Mouse (Mus musculus): ENCODE results near the gene Cryba4. TPM values are rescaled to one million over a fixed set of nuclear protein-coding genes. Genes with fewer than 3 reads are reported as not detected.

The Cryba4 gene
- polyA plus RNA-seq, 1 experiment from 2014 or later, result 2.4 TPM

DNA sequence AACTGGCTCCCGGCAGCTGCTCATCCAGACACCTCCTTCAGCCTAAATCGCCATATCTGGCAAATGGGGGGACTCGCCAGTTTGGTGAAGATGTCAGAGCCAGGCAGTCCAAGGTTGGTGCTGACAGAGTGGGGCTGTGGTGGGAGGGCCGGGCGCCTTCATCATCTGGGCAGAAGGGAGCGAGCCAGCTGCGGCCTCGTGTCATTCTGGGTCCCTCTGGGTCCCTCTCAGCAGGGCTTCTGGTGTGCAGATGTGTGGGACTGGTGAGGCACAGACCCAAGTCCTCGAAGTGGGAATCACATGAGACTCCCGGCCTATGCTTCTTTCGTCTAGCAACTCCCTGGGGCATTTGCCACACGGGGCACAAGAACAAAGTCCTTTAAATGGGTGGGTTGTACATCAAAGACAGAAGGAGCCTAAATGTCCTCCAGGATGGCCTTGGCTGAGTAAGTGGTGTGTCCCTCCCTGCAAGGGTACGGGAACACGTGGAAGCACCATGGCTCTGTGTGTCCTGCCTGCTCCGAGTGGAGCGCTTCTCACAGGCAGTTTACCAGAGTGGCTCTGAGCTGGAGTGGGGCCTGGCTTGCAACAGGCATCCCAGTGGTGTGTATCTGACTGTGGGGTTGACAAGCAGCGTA, 40.1 kb upstream of the Cryba4 start:
- no peak for ATAC-seq (ENCODE audit: low FRiP score, low read depth)
- Histone ChIP-seq H3K9me3 (no peaks in the 10 kb centered on the region), H3K27me3 (replicated peaks) (no peaks in the 10 kb centered on the region), H3K4me3 (no peak overlapping the region), H3K4me1 (peaks cover 15% of the 10 kb centered on the region; the same call in 1 of the 2 replicates), H3K4me2 (replicated peaks) (no peak overlapping the region), H3K36me3 (no peaks in the 10 kb centered on the region), H3K27ac (no peak overlapping the region), H3K9ac (no peak overlapping the region)
- WGBS, result 79% methylated on average over 17 of the region's 17 CpGs

GRCm38 (mm10) chr5:112291866-112292265, 39.5 kb upstream of the Cryba4 start:
- H3K4me3 ChIP-seq, result no peak overlapping the region
- peaks cover 15% of the 10 kb centered on the region; the same call in 1 of the 2 replicates for H3K4me1 ChIP-seq
- H3K36me3 ChIP-seq, result no peaks in the 10 kb centered on the region
- H3K27ac ChIP-seq, result no peak overlapping the region
- no peak for ATAC-seq (ENCODE audit: low FRiP score, low read depth)
- H3K9ac ChIP-seq, result no peak overlapping the region
- no peak overlapping the region for H3K4me2 ChIP-seq (replicated peaks)
- H3K27me3 ChIP-seq (replicated peaks), result no peaks in the 10 kb centered on the region
- WGBS, result 88% methylated on average over 5 of the region's 5 CpGs
- no peaks in the 10 kb centered on the region for H3K9me3 ChIP-seq

DNA sequence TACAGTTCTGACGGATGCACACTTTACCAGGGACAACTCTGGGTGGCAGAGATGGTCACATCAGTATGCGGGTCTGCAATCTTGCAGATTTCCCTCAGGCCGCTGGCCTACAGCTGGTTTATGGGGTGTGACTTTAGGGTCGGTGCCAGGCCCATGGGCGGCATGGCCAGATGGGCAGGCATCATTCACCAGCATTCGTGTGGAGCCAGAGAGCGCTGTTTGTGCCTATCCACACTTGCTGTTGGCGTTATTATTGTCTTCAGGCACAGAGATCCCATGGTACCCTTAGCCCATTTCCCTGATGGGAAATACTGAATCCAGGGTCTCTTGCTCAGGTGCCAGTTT, 38.2 kb upstream of the Cryba4 start:
- H3K27me3 ChIP-seq (replicated peaks), result no peaks in the 10 kb centered on the region
- ATAC-seq (ENCODE audit: low FRiP score, low read depth), result no peak
- H3K4me1 ChIP-seq, result peaks cover 13% of the 10 kb centered on the region; the same call in 1 of the 2 replicates
- H3K4me3 ChIP-seq, result no peak overlapping the region
- WGBS, result 88% methylated on average over 8 of the region's 8 CpGs
- no peaks in the 10 kb centered on the region for H3K36me3 ChIP-seq
- H3K9ac ChIP-seq, result no peak overlapping the region
- no peaks in the 10 kb centered on the region for H3K9me3 ChIP-seq
- H3K27ac ChIP-seq, result no peak overlapping the region
- H3K4me2 ChIP-seq (replicated peaks), result no peak overlapping the region

DNA sequence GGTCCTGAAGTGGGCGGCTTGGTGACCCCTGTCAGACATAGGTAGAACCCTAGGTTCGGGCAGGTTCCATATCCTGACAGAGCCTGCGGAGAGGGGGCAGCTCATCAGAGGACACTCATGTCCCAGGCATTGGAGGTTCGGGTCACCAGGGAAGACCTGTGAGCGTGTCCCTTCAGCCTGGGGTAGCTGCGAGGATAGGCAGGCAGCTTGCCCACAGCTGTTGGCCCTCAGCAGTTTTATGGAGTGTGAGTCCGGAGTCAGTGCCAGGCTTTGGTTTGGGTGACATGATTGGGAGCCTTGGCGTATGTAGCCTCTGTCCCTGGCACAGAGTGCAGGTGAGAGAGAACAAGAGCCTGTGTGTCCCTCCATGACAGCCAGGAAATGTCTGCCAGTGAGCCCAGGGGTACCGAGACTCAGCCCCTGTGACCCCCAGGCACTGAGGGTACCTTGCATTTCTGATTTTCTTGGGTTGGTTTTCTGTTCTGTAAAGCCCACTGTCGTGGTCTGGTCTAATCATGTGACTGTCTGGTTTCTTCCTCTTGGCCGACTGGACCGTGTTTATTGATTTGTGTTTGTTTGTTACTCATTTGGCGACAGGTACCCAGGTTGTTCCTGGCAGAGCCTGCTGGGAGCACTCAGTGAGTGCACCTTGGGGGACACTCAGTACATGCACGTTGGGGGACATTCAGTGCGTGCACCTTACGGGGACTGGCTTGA, 37.7 kb upstream of the Cryba4 start:
- H3K27ac ChIP-seq, result no peak overlapping the region
- H3K9ac ChIP-seq, result no peak overlapping the region
- no peaks in the 10 kb centered on the region for H3K27me3 ChIP-seq (replicated peaks)
- H3K4me1 ChIP-seq, result peaks cover 13% of the 10 kb centered on the region; the same call in 1 of the 2 replicates
- H3K36me3 ChIP-seq, result no peaks in the 10 kb centered on the region
- no peak for ATAC-seq (ENCODE audit: low FRiP score, low read depth)
- no peak overlapping the region for H3K4me2 ChIP-seq (replicated peaks)
- WGBS, result 91% methylated on average over 16 of the region's 16 CpGs
- H3K9me3 ChIP-seq, result no peaks in the 10 kb centered on the region
- no peak overlapping the region for H3K4me3 ChIP-seq

- Histone ChIP-seq H3K36me3 (no peaks in the 10 kb centered on the region), H3K9me3 (no peaks in the 10 kb centered on the region), H3K4me2 (replicated peaks) (no peak overlapping the region), H3K27ac (no peak overlapping the region), H3K9ac (no peak overlapping the region), H3K4me3 (no peak overlapping the region), H3K27me3 (replicated peaks) (no peaks in the 10 kb centered on the region), H3K4me1 (peaks cover 7% of the 10 kb centered on the region; the same call in 1 of the 2 replicates)
- 81% methylated on average over 8 of the region's 8 CpGs for whole genome bisulfite sequencing
- no peak for ATAC-seq (ENCODE audit: low FRiP score, low read depth)
Measured at GRCm38 (mm10) chr5:112289236-112289635, 36.9 kb upstream of the Cryba4 start.

DNA sequence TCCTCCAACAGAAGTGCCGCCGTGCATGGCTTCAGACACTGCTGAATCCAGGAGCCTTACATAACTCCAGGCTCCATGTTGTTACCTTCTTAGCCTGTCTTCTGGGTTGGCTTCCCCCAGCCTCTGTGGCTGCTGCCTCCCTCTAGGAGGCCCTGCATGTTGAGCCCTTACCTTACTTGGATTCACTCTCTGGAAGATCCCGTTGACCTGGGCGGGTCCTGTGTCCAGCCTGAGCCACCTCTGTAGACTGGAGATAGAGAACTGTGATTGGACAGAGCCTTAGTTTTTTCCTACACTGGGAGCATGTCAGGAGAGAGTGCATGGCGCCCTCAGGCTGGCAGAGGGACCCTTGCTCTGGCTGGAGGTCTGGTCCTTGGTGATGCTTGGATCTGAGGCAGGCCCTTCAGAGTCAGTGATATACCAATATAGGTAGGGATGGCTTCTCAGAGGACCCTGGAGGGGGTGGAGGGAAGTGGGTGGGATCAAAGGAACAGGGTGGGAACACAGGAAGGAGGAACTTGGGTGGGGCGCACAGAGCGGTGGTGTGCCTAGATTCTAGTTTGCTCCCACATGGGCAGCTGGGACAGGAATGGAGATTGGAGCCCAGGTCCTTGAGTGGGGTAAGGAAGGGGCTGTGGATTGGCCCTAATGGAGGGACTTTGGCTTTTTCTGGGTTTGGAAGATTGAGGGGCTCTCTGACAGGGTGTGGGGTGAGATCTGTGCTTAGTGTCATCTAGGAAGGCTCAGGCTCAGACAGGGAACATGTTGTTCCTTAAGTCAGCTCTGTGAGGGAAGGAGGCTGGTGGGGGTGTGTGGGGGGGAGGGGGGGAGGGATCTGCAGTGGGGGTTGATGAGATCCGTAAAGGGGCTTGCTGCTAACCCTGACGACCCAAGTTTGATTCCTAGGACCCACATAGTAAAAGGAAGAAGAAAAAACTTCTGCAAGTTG, 36.1 kb upstream of the Cryba4 start:
- ATAC-seq (ENCODE audit: low FRiP score, low read depth), result no peak
- Histone ChIP-seq H3K36me3 (no peaks in the 10 kb centered on the region), H3K9me3 (no peaks in the 10 kb centered on the region), H3K9ac (no peak overlapping the region), H3K4me2 (replicated peaks) (no peak overlapping the region), H3K27ac (no peak overlapping the region), H3K4me3 (no peak overlapping the region), H3K27me3 (replicated peaks) (no peaks in the 10 kb centered on the region), H3K4me1 (peaks cover 14% of the 10 kb centered on the region; the same call in 1 of the 2 replicates)
- WGBS, result 83% methylated on average over 9 of the region's 9 CpGs

DNA sequence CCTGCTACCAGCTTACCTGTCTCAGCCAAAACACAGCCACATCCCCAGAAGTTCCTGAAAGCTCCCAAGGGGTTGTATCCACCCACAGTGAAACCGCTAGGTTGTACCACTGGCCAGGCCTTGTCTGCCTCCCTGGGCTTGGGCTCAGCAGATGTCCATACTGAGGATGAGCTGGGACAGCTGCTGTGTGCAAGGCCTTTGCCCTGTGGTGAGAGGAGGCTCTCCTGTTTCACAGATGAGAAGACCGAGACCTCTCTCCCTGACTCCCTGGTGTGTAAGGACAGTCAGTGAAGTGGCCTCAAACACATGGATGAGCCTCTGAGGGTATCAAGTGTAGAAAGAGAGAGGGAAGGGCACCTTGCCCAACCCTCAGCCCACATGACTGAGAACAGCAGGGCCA, 35.3 kb upstream of the Cryba4 start:
- Histone ChIP-seq H3K27ac (no peak overlapping the region), H3K4me1 (peaks cover 15% of the 10 kb centered on the region; the same call in 1 of the 2 replicates), H3K36me3 (no peaks in the 10 kb centered on the region), H3K27me3 (replicated peaks) (no peaks in the 10 kb centered on the region), H3K9ac (no peak overlapping the region), H3K4me3 (no peak overlapping the region), H3K4me2 (replicated peaks) (no peak overlapping the region), H3K9me3 (no peaks in the 10 kb centered on the region)
- WGBS, result 92% methylated on average over 2 of the region's 2 CpGs
- ATAC-seq (ENCODE audit: low FRiP score, low read depth), result no peak

GRCm38 (mm10) chr5:112286984-112287641, 34.8 kb upstream of the Cryba4 start:
- Histone ChIP-seq H3K4me1 (peaks cover 15% of the 10 kb centered on the region; the same call in 1 of the 2 replicates), H3K9ac (no peak overlapping the region), H3K4me2 (replicated peaks) (no peak overlapping the region), H3K4me3 (no peak overlapping the region), H3K27me3 (replicated peaks) (no peaks in the 10 kb centered on the region), H3K36me3 (no peaks in the 10 kb centered on the region), H3K27ac (no peak overlapping the region), H3K9me3 (no peaks in the 10 kb centered on the region)
- WGBS, result 84% methylated on average over 11 of the region's 11 CpGs
- no peak for ATAC-seq (ENCODE audit: low FRiP score, low read depth)

DNA sequence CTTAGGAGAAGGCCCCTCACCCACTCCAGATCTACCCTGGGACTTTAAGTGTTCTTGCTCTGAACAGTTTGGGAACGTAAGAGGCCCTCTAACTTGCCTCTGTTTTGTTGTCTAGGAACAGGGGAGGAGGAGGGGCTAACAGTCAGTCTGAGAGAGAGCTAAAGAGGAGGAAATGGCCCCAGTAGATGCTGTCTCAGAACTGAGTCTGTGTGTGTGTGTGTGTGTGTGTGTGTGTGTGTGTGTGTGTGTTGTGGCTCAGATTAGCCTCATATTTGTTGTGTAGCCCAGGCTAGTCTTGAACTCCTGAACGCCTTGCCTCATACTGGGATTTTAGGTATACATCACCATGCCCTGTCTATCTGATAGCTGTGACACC, 34.3 kb upstream of the Cryba4 start:
- WGBS, result 96% methylated on average over 2 of the region's 2 CpGs
- no peaks in the 10 kb centered on the region for H3K9me3 ChIP-seq
- no peak overlapping the region for H3K27ac ChIP-seq
- ATAC-seq (ENCODE audit: low FRiP score, low read depth), result no peak
- H3K27me3 ChIP-seq (replicated peaks), result no peaks in the 10 kb centered on the region
- H3K9ac ChIP-seq, result no peak overlapping the region
- no peaks in the 10 kb centered on the region for H3K36me3 ChIP-seq
- peaks cover 15% of the 10 kb centered on the region; the same call in 1 of the 2 replicates for H3K4me1 ChIP-seq
- H3K4me3 ChIP-seq, result no peak overlapping the region
- H3K4me2 ChIP-seq (replicated peaks), result no peak overlapping the region

- Histone ChIP-seq H3K27ac (no peak overlapping the region), H3K36me3 (no peaks in the 10 kb centered on the region), H3K27me3 (replicated peaks) (no peaks in the 10 kb centered on the region), H3K9ac (no peak overlapping the region), H3K4me2 (replicated peaks) (no peak overlapping the region), H3K9me3 (no peaks in the 10 kb centered on the region), H3K4me3 (no peak overlapping the region), H3K4me1 (peaks cover 20% of the 10 kb centered on the region; the same call in 1 of the 2 replicates)
- ATAC-seq (ENCODE audit: low FRiP score, low read depth), result no peak
- WGBS, result 88% methylated on average over 7 of the region's 7 CpGs
Measured at GRCm38 (mm10) chr5:112285548-112286085, 33.3 kb upstream of the Cryba4 start.

DNA sequence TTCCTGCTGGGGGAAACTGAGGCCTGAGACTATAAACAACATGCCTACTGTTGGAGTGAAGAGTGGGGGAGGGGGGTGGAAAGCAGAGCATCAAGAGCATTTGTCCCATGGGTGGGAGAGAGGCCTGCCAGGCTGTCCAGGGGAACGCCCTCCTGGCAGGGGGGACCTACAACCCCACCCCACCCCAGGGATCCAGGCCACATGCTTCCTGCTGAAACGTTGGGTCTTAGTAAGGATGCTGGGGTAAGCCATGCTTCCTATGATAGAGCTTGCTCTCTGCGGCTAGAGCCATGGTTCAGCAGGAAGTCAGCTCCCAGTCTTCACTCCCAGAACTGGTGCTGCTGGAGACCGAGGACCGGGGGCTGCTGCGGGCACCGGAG, 31.9 kb upstream of the Cryba4 start:
- ATAC-seq (ENCODE audit: low FRiP score, low read depth), result no peak
- Histone ChIP-seq H3K9me3 (no peaks in the 10 kb centered on the region), H3K4me2 (replicated peaks) (no peak overlapping the region), H3K4me1 (peaks cover 28% of the 10 kb centered on the region; the same call in 1 of the 2 replicates), H3K9ac (no peak overlapping the region), H3K27me3 (replicated peaks) (no peaks in the 10 kb centered on the region), H3K27ac (no peak overlapping the region), H3K36me3 (no peaks in the 10 kb centered on the region), H3K4me3 (no peak overlapping the region)
- WGBS, result 71% methylated on average over 7 of the region's 7 CpGs

Data from neural tube, embryonic 12.5 days (tissue).